Mouse (Mus musculus) lung, embryonic 16.5 days (tissue): ENCODE measurements around the gene Nbas. TPM values are rescaled to one million over a fixed set of nuclear protein-coding genes. Genes with fewer than 3 reads are reported as not detected.

Experiments used
- ATAC-seq: fragments of 200-750 bp; cut with Nextera tagmentation; 2 replicates; pipeline ENCODE4 v1.8.0; 2017; ENCODE audit warnings: low read depth, mild to moderate bottlenecking, moderate library complexity
- H3K27ac ChIP-seq: fragments of 300-500 bp; sonication (generic); 2 replicates; pipeline ENCODE4 v1.5.1; 2014; ENCODE audit warnings: mild to moderate bottlenecking, control low read depth, low read length
- H3K27me3 ChIP-seq: fragments of 300-500 bp; sonication (generic); 2 replicates; pipeline ENCODE4 v1.6.1; 2014; ENCODE audit warnings: low read depth, low read length, mixed read lengths; ENCODE audit not compliant: control insufficient read depth, insufficient read depth
- H3K36me3 ChIP-seq: fragments of 300-500 bp; sonication (generic); 2 replicates; pipeline ENCODE4 v1.6.1; 2014; ENCODE audit warnings: low read length; ENCODE audit not compliant: control insufficient read depth, insufficient read depth
- H3K4me1 ChIP-seq: fragments of 300-500 bp; sonication (generic); replicated peaks from 2 replicates; pipeline ENCODE4 v1.6.1; 2014; ENCODE audit warnings: low read length, mixed read lengths; ENCODE audit not compliant: control insufficient read depth, insufficient read depth
- H3K4me2 ChIP-seq: fragments of 300-500 bp; sonication (generic); 2 replicates; pipeline ENCODE4 v1.6.1; 2014; ENCODE audit warnings: low read depth, low read length, control low read depth
- H3K4me3 ChIP-seq: fragments of 300-500 bp; sonication (generic); 2 replicates; pipeline ENCODE4 v1.5.1; 2014; ENCODE audit warnings: mild to moderate bottlenecking, low read length, control low read depth
- H3K9ac ChIP-seq: fragments of 300-500 bp; sonication (generic); 2 replicates; pipeline ENCODE4 v1.6.1; 2014; ENCODE audit warnings: low read length, control low read depth
- H3K9me3 ChIP-seq: fragments of 300-500 bp; sonication (generic); 2 replicates; pipeline ENCODE4 v1.6.1; 2016; ENCODE audit warnings: low read length; ENCODE audit not compliant: control insufficient read depth
- WGBS: fragments of 180-500 bp; shearing (Covaris S2); extraction: QIAGEN DNeasy Blood & Tissue Kit; methylation state at CpG from one replicate; pipeline ENCODE4 v1.1.7; 2014; 5-methylcytosine and 5-hydroxymethylcytosine counted together
- polyA plus RNA-seq: library from polyadenylated mRNA; unstranded; fragments of >200 nt; fragmentation: Nextera tagmentation; extraction: Ambion mirVana; gene quantifications from 2 replicates; pipeline ENCODE4 v1.2.1, GENCODE M21; 2015

Gene Nbas
- polyA plus RNA-seq, 1 experiment from 2014 or later: 12.6 TPM

DNA sequence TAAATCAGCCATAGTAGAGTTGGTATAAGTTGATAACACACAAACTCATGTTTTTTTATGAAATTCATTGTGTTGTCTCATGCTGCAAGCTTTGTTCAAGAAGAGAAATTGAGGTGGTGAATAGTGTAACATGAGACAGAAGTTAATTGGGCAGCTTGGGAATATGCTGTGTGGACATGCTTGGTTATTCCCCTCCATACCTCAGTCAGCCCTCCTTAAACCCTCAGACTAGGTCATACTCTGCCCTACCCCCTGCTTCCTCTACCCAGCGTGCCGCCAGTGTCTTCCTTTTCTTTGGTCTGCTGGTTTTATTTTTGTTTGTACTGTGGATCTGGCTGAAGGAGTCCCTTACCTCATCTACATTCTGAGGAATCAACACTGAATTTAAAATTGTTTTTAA lies 22.5 kb downstream of the Nbas start:
- Histone ChIP-seq H3K27me3 (no peaks in the 10 kb centered on the region), H3K4me3 (no peak overlapping the region), H3K4me2 (no peak overlapping the region), H3K4me1 (peaks cover 3% of the 10 kb centered on the region; the same call in 1 of the 2 replicates), H3K9ac (no peak overlapping the region), H3K27ac (no peak overlapping the region), H3K9me3 (no peaks in the 10 kb centered on the region), H3K36me3 (peaks cover 3% of the 10 kb centered on the region; the same call in 1 of the 2 replicates)
- no peak for ATAC-seq
- WGBS: 87% methylated on average over 2 of the region's 2 CpGs

DNA sequence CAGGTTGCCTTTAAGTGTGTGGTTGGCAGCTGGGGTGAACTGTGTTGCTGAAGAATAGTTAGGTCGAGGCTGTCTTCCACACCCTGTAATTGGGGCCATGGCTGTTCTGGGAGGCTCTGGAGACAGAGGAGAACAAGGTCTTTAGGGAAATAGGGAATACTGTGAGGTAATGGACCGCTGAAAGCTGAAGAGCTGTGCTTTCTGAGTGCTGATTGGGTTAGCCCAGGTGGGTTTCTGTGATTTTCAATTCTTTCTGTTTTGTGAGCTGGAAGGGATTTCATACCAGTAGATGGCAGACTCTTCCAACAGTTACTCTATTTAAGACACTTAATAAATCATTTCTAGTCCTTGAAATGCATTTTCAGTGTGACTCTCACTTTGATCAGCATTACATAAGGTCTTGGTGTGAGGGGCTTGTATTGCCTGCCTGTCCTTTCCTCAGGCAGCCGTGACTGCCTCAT lies 24.5 kb downstream of the Nbas start:
- H3K27me3 ChIP-seq: no peaks in the 10 kb centered on the region
- whole genome bisulfite sequencing: 35% methylated on average over 3 of the region's 3 CpGs
- no peak overlapping the region for H3K4me2 ChIP-seq
- no peak overlapping the region for H3K9ac ChIP-seq
- ATAC-seq: no peak
- peaks cover 3% of the 10 kb centered on the region; the same call in 1 of the 2 replicates for H3K36me3 ChIP-seq
- H3K4me3 ChIP-seq: no peak overlapping the region
- H3K4me1 ChIP-seq: peaks cover 3% of the 10 kb centered on the region; the same call in 1 of the 2 replicates
- H3K9me3 ChIP-seq: no peaks in the 10 kb centered on the region
- H3K27ac ChIP-seq: no peak overlapping the region

DNA sequence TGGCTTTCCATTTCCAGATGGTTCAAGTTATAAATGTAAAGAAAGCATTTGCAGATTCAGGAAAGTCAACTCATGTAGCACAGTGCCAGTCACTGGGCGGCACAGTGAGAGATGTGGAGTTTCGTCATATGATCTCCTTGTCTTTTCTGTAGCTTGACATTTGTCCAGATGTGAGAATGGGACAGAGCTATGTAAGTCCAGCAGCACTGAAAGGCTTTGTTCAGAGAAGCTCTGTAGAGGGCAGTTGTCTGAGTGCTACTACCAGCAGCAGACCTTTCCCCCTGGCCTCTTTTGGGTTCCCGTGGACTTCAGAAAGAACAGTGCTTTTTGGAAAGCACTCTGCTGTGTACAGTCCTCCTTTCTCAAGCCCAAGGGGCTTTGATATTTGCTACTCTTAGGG lies 34.1 kb downstream of the Nbas start:
- no peak overlapping the region for H3K4me2 ChIP-seq
- no peaks in the 10 kb centered on the region for H3K9me3 ChIP-seq
- ATAC-seq: no peak
- H3K4me3 ChIP-seq: no peak overlapping the region
- H3K27me3 ChIP-seq: no peaks in the 10 kb centered on the region
- no peak overlapping the region for H3K27ac ChIP-seq
- H3K4me1 ChIP-seq: no peaks in the 10 kb centered on the region
- WGBS: 86% methylated on average over 3 of the region's 3 CpGs
- H3K9ac ChIP-seq: no peak overlapping the region
- H3K36me3 ChIP-seq: no peaks in the 10 kb centered on the region; the same call in 1 of the 2 replicates

DNA sequence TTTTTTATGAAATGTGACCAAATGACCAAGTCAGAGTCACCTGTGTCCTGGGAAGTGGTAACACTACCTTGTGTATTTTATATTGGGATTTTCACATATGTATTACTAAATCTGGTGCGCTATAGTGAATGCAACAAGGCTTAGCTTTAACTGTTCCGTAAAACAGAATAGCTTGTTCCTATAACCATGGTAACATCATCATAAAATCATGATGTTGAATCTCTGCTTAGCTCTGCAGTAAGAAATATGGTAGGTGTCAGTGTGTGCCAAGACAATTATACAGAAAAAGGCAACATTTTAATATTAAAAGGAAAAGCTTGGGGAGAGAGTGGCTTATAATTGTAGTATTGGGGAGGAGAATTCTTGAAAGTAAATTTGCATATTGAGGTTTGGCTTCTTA lies 45.0 kb downstream of the Nbas start:
- ATAC-seq: no peak
- WGBS: 93% methylated on average over 2 of the region's 2 CpGs

DNA sequence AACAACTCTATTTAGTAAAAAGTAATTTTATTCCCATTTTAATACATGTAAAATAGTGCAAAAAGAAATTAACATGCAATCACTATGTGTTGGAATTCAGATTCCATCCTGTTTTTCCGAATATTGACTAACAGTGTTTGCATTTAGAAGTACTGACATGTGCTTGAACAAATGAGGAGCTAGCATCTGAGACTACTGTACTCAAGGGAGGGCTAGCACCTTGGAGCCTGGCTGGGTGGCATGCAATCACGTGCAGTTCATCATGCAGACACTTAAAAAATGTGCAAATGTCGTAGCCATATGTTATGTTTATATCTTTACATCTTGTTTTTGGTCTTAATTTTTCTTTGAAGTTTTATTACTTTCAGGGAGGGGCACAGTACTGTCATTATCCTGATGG lies 45.5 kb downstream of the Nbas start:
- Histone ChIP-seq H3K4me2 (no peak overlapping the region), H3K4me1 (no peaks in the 10 kb centered on the region), H3K27ac (no peak overlapping the region), H3K27me3 (no peaks in the 10 kb centered on the region), H3K9me3 (no peaks in the 10 kb centered on the region), H3K36me3 (peaks cover 2% of the 10 kb centered on the region; the same call in 1 of the 2 replicates), H3K9ac (no peak overlapping the region), H3K4me3 (no peak overlapping the region)
- ATAC-seq: no peak
- 63% methylated on average over 3 of the region's 3 CpGs for WGBS

More for the DNA sequence above, 45.0 kb downstream of the Nbas start:
- Histone ChIP-seq H3K4me2 (no peak overlapping the region), H3K4me3 (no peak overlapping the region), H3K36me3 (peaks cover 2% of the 10 kb centered on the region; the same call in 1 of the 2 replicates), H3K9me3 (no peaks in the 10 kb centered on the region), H3K27me3 (no peaks in the 10 kb centered on the region), H3K4me1 (no peaks in the 10 kb centered on the region), H3K9ac (no peak overlapping the region), H3K27ac (no peak overlapping the region)

DNA sequence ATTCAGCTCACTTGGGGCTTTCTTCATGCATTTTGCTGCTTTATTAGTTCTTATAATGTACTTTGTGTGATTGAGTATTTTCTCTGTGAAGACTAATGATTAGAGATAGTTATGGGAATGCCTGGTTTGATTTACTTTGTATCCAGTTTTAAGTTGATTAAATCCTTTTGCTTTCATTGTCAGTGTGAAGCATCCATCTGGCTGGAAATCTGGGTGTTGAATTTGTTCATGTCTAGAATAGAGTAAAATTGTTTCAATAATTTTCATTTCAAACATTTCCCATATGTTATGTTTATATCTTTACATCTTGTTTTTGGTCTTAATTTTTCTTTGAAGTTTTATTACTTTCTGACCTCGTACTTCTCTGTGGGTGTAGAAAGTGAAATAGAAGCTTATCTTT lies 46.1 kb downstream of the Nbas start:
- H3K36me3 ChIP-seq: no peaks in the 10 kb centered on the region; the same call in 1 of the 2 replicates
- no peaks in the 10 kb centered on the region for H3K9me3 ChIP-seq
- WGBS: 88% methylated on average over 1 of the region's 1 CpGs
- H3K27me3 ChIP-seq: no peaks in the 10 kb centered on the region
- H3K4me1 ChIP-seq: no peaks in the 10 kb centered on the region
- no peak overlapping the region for H3K4me3 ChIP-seq
- no peak for ATAC-seq
- H3K27ac ChIP-seq: no peak overlapping the region
- H3K9ac ChIP-seq: no peak overlapping the region
- H3K4me2 ChIP-seq: no peak overlapping the region

DNA sequence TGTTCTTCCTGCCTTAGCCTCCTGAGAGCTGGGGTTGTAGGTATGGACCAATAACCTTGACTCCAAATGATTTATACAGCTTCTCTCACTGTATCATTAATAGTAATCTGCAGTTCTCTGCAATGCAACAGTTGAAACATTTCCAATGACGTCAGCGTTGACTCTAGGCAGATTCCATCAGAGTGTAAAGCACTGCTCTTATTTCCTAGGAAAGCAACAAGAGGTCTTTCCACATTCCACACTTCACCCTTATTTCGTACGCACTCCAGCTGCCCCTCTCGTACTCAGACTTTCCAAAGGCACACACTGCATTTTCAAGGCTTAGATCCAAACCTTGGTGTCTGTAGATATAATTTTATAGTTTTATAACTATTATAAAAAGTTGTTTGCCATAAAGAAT lies 73.6 kb downstream of the Nbas start:
- Histone ChIP-seq H3K27ac (no peak overlapping the region), H3K4me2 (no peak overlapping the region), H3K4me3 (no peak overlapping the region), H3K4me1 (no peaks in the 10 kb centered on the region; the same call in 1 of the 2 replicates), H3K9me3 (no peaks in the 10 kb centered on the region), H3K9ac (no peak overlapping the region), H3K27me3 (no peaks in the 10 kb centered on the region), H3K36me3 (peaks cover 3% of the 10 kb centered on the region; the same call in 1 of the 2 replicates)
- ATAC-seq: peak; percentile 69
- WGBS: 47% methylated on average over 5 of the region's 5 CpGs

DNA sequence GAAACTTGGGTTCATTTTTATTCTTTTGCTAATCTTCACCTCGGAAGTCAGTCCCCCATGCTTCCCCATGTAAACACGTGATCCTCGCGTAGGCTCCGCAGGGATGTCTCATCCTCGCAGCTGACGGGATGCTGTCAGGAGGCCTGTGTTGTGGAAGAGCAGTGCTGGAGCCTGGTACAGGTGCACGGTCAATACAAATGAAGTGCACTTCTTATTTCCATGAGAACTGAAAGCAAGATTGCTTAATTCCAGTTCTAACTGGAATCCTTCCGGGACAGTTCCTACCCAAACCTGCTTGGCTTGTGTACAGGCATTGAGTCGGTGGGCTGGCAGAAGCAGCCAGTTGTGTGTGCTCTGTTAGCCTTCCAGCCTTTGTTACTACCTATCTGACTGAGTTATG lies 87.3 kb downstream of the Nbas start:
- 83% methylated on average over 10 of the region's 10 CpGs for WGBS
- no peak overlapping the region for H3K4me3 ChIP-seq
- no peak overlapping the region for H3K27ac ChIP-seq
- no peaks in the 10 kb centered on the region for H3K27me3 ChIP-seq
- no peak overlapping the region for H3K9ac ChIP-seq
- no peak overlapping the region for H3K4me2 ChIP-seq
- H3K36me3 ChIP-seq: peaks cover 4% of the 10 kb centered on the region; the same call in 1 of the 2 replicates
- no peak for ATAC-seq
- no peaks in the 10 kb centered on the region; the same call in 1 of the 2 replicates for H3K4me1 ChIP-seq
- H3K9me3 ChIP-seq: no peaks in the 10 kb centered on the region

DNA sequence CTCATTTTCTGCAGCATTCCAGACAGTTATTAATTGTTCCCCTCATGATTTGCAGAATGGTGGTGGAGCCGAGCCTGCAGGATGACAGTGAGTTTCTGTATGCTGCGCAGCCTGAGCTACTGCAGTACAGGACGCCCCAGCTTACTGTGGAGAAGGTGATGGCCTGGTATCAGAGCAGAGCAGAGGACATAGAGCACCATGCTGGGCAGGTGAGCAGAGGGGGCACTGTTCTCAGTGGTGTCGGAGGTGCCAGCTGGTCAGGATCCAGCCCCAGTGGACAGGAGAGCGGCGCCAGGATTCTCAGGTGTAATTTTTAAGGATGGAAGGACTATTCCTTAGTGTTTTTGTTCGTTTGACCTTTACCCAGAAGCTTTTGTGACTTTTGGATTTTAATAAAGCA lies 87.8 kb downstream of the Nbas start:
- Histone ChIP-seq H3K36me3 (peaks cover 4% of the 10 kb centered on the region; the same call in 1 of the 2 replicates), H3K4me2 (no peak overlapping the region), H3K9me3 (no peaks in the 10 kb centered on the region), H3K4me3 (no peak overlapping the region), H3K27ac (no peak overlapping the region), H3K27me3 (no peaks in the 10 kb centered on the region), H3K9ac (no peak overlapping the region), H3K4me1 (no peaks in the 10 kb centered on the region; the same call in 1 of the 2 replicates)
- WGBS: 81% methylated on average over 7 of the region's 7 CpGs
- ATAC-seq: no peak

DNA sequence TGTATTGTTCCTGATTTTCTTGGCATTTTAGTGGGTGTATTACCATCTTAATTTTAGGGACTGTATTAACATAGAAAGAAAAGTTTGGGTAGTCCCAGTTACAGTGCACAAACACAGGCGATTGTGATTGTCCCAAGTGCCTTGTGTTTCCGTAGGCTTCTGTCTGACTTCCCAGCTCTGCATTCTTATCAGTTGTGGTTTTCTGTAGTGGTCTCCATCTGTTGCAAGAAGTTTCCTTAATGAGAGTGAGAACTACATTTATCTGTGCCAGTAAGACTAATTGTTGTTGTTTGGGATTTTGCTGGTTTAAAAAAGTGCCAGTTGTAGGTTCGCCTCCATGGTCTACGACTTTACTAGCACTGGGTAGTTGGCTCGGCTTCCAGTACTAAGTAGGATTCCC lies 88.3 kb downstream of the Nbas start:
- Histone ChIP-seq H3K27me3 (no peaks in the 10 kb centered on the region), H3K4me3 (no peak overlapping the region), H3K27ac (no peak overlapping the region), H3K36me3 (peaks cover 4% of the 10 kb centered on the region; the same call in 1 of the 2 replicates), H3K9ac (no peak overlapping the region), H3K9me3 (no peaks in the 10 kb centered on the region), H3K4me2 (no peak overlapping the region), H3K4me1 (no peaks in the 10 kb centered on the region; the same call in 1 of the 2 replicates)
- 87% methylated on average over 5 of the region's 5 CpGs for WGBS
- no peak for ATAC-seq
